In the genomic region with DNA sequence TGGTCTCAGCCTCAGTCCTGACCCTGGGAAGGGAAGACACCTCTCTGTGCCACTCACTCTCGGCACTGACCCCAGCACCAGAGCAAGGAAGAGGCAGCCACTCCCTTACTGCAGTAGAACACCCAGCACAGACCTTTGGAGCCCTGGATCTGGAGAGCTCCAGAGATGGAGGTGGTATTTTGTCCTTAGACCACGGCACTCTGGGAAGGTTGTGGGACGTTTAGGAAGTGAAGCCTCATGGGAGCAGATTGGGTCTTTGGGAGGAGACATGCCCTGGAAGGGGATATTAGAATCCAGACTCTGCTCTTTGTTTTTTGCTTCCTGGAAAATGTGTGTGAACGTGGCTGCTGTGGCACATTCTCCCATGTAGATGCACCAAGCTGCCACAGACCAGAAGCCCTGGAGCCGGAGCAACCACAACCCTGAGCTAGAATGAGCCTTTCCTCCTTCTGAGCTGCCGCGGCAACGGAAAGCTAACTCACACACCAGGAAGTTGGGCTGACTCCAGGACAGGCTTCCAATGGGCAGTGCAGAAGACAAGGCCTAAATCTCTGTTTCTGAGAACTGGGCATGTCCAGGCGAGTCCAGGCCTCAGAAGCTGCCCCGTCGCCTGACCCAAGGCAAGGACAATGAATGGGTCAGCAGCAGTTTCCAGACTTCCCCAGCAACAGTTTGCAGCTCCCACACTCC, we compare ENCODE assay signal across 16 mouse cellular contexts.
DNase-seq lines count a peak whose midpoint lies in the region; ATAC-seq and TF ChIP-seq lines count a peak whose summit lies in the region.
"Had no signal": no experiment of that assay in that cellular context is flagged by ENCODE, and none has a peak within 500 bp of the region (broad histone marks: within the 10 kb centered on the region; RNA-seq: fewer than 3 reads in every experiment).

No protein-coding gene starts in this region.

- TF ChIP-seq CTCF in forebrain, postnatal 0 days (IDR thresholded peaks at IDR 0.05; ENCODE audit: low read depth): no peak
- TF ChIP-seq CTCF in lung, postnatal 0 days (IDR thresholded peaks at IDR 0.05): no peak

- peaks cover 25% of the 10 kb centered on the region for H3K4me1 ChIP-seq in forebrain, postnatal 0 days (ENCODE audit: insufficient read depth)
- peaks cover 36% of the 10 kb centered on the region for H3K4me1 ChIP-seq in midbrain, embryonic 14.5 days (ENCODE audit: control insufficient read depth, insufficient read depth, low read length)
- no peaks in the 10 kb centered on the region for H3K4me1 ChIP-seq in intestine, embryonic 15.5 days (replicated peaks)
- no peaks in the 10 kb centered on the region for H3K4me1 ChIP-seq in lung, postnatal 0 days (ENCODE audit: insufficient read depth, low read depth, low read length)

- H3K4me3 ChIP-seq in forebrain, postnatal 0 days (ENCODE audit: low read depth, low read length): no peak overlapping the region
- H3K4me3 ChIP-seq in midbrain, embryonic 14.5 days (replicated peaks; ENCODE audit: low read depth, low read length): no peak overlapping the region
- H3K4me3 ChIP-seq in intestine, embryonic 15.5 days (replicated peaks): no peak overlapping the region
- no peak overlapping the region for H3K4me3 ChIP-seq in lung, postnatal 0 days (ENCODE audit: low read depth, low read length)
- H3K4me3 ChIP-seq: erythroblast, embryonic 14.5 days; left cerebral cortex, adult 2 months had no signal

- no peak for TF ChIP-seq EP300 in lung, postnatal 0 days (IDR thresholded peaks at IDR 0.05)

- DNase-seq in cerebellum, postnatal 25 days: peak; percentile 40 to 58
- DNase-seq in cerebellum, adult 9-11 months: no peak
- peak; percentile 2 for DNase-seq in R1 (ENCODE audit: low read depth, low spot score)
- peak; percentile 39 for DNase-seq in forebrain, postnatal 0 days
- DNase-seq in midbrain, embryonic 14.5 days: peak; percentile 24
- DNase-seq in heart, postnatal 14 days: no peak
- no peak for DNase-seq in lung, postnatal 0 days (ENCODE audit: low spot score)
- DNase-seq: B cell, adult 2 months; cerebellum, adult 8-10 months; gastrocnemius, postnatal 14 days; heart, postnatal 4 days; kidney, postnatal 36 days had no signal

- no peaks in the 10 kb centered on the region for H3K36me3 ChIP-seq in forebrain, postnatal 0 days (ENCODE audit: insufficient read depth)
- H3K36me3 ChIP-seq in midbrain, embryonic 14.5 days (ENCODE audit: control insufficient read depth, insufficient read depth, low read length): no peaks in the 10 kb centered on the region
- H3K36me3 ChIP-seq in intestine, embryonic 15.5 days: no peaks in the 10 kb centered on the region
- H3K36me3 ChIP-seq in lung, postnatal 0 days (ENCODE audit: insufficient read depth, low read length): no peaks in the 10 kb centered on the region

- no peak overlapping the region for H3K4me2 ChIP-seq in forebrain, postnatal 0 days (ENCODE audit: low read depth)
- H3K4me2 ChIP-seq in midbrain, embryonic 14.5 days (ENCODE audit: low read length): peak overlapping the region; percentile 28
- no peak overlapping the region for H3K4me2 ChIP-seq in intestine, embryonic 15.5 days (replicated peaks)
- no peak overlapping the region for H3K4me2 ChIP-seq in lung, postnatal 0 days (replicated peaks; ENCODE audit: low read depth, low read length)

- WGBS in forebrain, postnatal 0 days: 47% methylated on average over 11 of the region's 11 CpGs
- WGBS in midbrain, embryonic 14.5 days: 46% methylated on average over 11 of the region's 11 CpGs
- 74% methylated on average over 11 of the region's 11 CpGs for WGBS in intestine, embryonic 15.5 days
- WGBS in lung, postnatal 0 days: 74% methylated on average over 11 of the region's 11 CpGs

- no peaks in the 10 kb centered on the region for H3K9me3 ChIP-seq in forebrain, postnatal 0 days (ENCODE audit: low read length)
- H3K9me3 ChIP-seq in midbrain, embryonic 14.5 days (ENCODE audit: control insufficient read depth, low read length): no peaks in the 10 kb centered on the region
- H3K9me3 ChIP-seq in intestine, embryonic 15.5 days: no peaks in the 10 kb centered on the region
- H3K9me3 ChIP-seq in lung, postnatal 0 days (ENCODE audit: low read length): no peaks in the 10 kb centered on the region

- ATAC-seq in forebrain, postnatal 0 days: no peak
- ATAC-seq in midbrain, embryonic 14.5 days (ENCODE audit: low FRiP score, low TSS enrichment): no peak
- no peak for ATAC-seq in intestine, embryonic 15.5 days
- ATAC-seq in lung, postnatal 0 days: no peak

- H3K9ac ChIP-seq in forebrain, postnatal 0 days: peak overlapping the region; percentile 22; the same call in 1 of the 2 replicates
- H3K9ac ChIP-seq in midbrain, embryonic 14.5 days (replicated peaks; ENCODE audit: low read length): peak overlapping the region; percentile 12; the same call in 1 of the 2 replicates
- no peak overlapping the region for H3K9ac ChIP-seq in intestine, embryonic 15.5 days
- H3K9ac ChIP-seq in lung, postnatal 0 days (replicated peaks; ENCODE audit: low read depth): no peak overlapping the region

- H3K27ac ChIP-seq in forebrain, postnatal 0 days (ENCODE audit: low read depth, low read length): peak overlapping the region; percentile 85
- peak overlapping the region; percentile 78 for H3K27ac ChIP-seq in midbrain, embryonic 14.5 days (replicated peaks; ENCODE audit: low read depth, low read length)
- no peak overlapping the region for H3K27ac ChIP-seq in intestine, embryonic 15.5 days
- H3K27ac ChIP-seq in lung, postnatal 0 days (ENCODE audit: low read length): no peak overlapping the region
- H3K27ac ChIP-seq: left cerebral cortex, adult 2 months; macrophage had no signal

- intact Hi-C loops in heart, postnatal 14 days (cut with DNase I): no loop called here

- H3K27me3 ChIP-seq in forebrain, postnatal 0 days (ENCODE audit: insufficient read depth, low read length): no peaks in the 10 kb centered on the region
- no peaks in the 10 kb centered on the region for H3K27me3 ChIP-seq in midbrain, embryonic 14.5 days (ENCODE audit: control insufficient read depth, insufficient read depth, low read length)
- H3K27me3 ChIP-seq in intestine, embryonic 15.5 days (replicated peaks): no peaks in the 10 kb centered on the region
- H3K27me3 ChIP-seq in lung, postnatal 0 days (replicated peaks; ENCODE audit: insufficient read depth, low read length): no peaks in the 10 kb centered on the region

Comparison
In these comparisons a context has a peak if more than half of its experiments do, and no peak if none do; other contexts are left out.
1. DNase-seq: peak in cerebellum, postnatal 25 days (2 of 2), R1 (single experiment), forebrain, postnatal 0 days (single experiment) and midbrain, embryonic 14.5 days (single experiment); none in cerebellum, adult 9-11 months (single experiment), heart, postnatal 14 days (0 of 2) and lung, postnatal 0 days (single experiment).
2. H3K27ac ChIP-seq: peak in forebrain, postnatal 0 days (single experiment) and midbrain, embryonic 14.5 days (single experiment); none in intestine, embryonic 15.5 days (single experiment) and lung, postnatal 0 days (single experiment).
3. H3K9ac ChIP-seq: peak in forebrain, postnatal 0 days (single experiment) and midbrain, embryonic 14.5 days (single experiment); none in intestine, embryonic 15.5 days (single experiment) and lung, postnatal 0 days (single experiment).